Comparison of ENCODE assay signal across 12 mouse cellular contexts in genomic region chr12:70611891-70612290, GRCm38 (mm10).
DNase-seq lines count a peak whose midpoint lies in the region; ATAC-seq and TF ChIP-seq lines count a peak whose summit lies in the region.
"Had no signal": no experiment of that assay in that cellular context is flagged by ENCODE, and none has a peak within 500 bp of the region (broad histone marks: within the 10 kb centered on the region; RNA-seq: fewer than 3 reads in every experiment).

No protein-coding gene starts in this region.

- WGBS in midbrain, embryonic 11.5 days, result 96% methylated on average over 5 of the region's 5 CpGs
- 89% methylated on average over 5 of the region's 5 CpGs for WGBS in midbrain, embryonic 10.5 days
- 53% methylated on average over 5 of the region's 5 CpGs for WGBS in lung, postnatal 0 days

- peak; percentile 59 for TF ChIP-seq EP300 in lung, postnatal 0 days (IDR thresholded peaks at IDR 0.05)

- no peaks in the 10 kb centered on the region for H3K4me1 ChIP-seq in midbrain, embryonic 11.5 days (ENCODE audit: control insufficient read depth, insufficient read depth, low read length)
- peaks cover 6% of the 10 kb centered on the region for H3K4me1 ChIP-seq in midbrain, embryonic 10.5 days
- H3K4me1 ChIP-seq in lung, postnatal 0 days (ENCODE audit: insufficient read depth, low read depth, low read length), result peaks cover 8% of the 10 kb centered on the region; the same call in 1 of the 2 replicates

- ATAC-seq in midbrain, embryonic 11.5 days (ENCODE audit: low FRiP score), result no peak
- ATAC-seq in lung, postnatal 0 days, result peak; percentile 72

- peak; percentile 39 for DNase-seq in midbrain, embryonic 11.5 days (ENCODE audit: low spot score, missing footprints)
- DNase-seq in midbrain, embryonic 10.5 days (ENCODE audit: low spot score), result no peak
- DNase-seq in kidney, adult 18-20 months, result peak; percentile 16
- DNase-seq in lung, postnatal 0 days (ENCODE audit: low spot score), result peak; percentile 82
- no peak for DNase-seq in right cerebral cortex, adult 18-20 months
- no peak for DNase-seq in cerebellum, adult 8-10 months
- DNase-seq in ovary, postnatal 36 days (ENCODE audit: low spot score), result no peak
- DNase-seq in urinary bladder, adult 2 months (ENCODE audit: low spot score), result no peak
- DNase-seq: thymus, postnatal 25 days had no signal

- H3K9ac ChIP-seq in midbrain, embryonic 11.5 days (ENCODE audit: low read length), result no peak overlapping the region
- H3K9ac ChIP-seq in lung, postnatal 0 days (replicated peaks; ENCODE audit: low read depth), result no peak overlapping the region
- H3K9ac ChIP-seq: liver, embryonic 14.5 days had no signal

- H3K4me3 ChIP-seq in midbrain, embryonic 11.5 days (ENCODE audit: low read depth, low read length), result no peak overlapping the region
- H3K4me3 ChIP-seq in midbrain, embryonic 10.5 days, result no peak overlapping the region
- no peak overlapping the region for H3K4me3 ChIP-seq in lung, postnatal 0 days (ENCODE audit: low read depth, low read length)
- H3K4me3 ChIP-seq: erythroblast, embryonic 14.5 days; left cerebral cortex, adult 2 months had no signal

- TF ChIP-seq CTCF in lung, postnatal 0 days (IDR thresholded peaks at IDR 0.05), result no peak

- no peaks in the 10 kb centered on the region for H3K9me3 ChIP-seq in midbrain, embryonic 11.5 days (ENCODE audit: control insufficient read depth, low read length)
- no peaks in the 10 kb centered on the region for H3K9me3 ChIP-seq in midbrain, embryonic 10.5 days (replicated peaks)
- no peaks in the 10 kb centered on the region for H3K9me3 ChIP-seq in lung, postnatal 0 days (ENCODE audit: low read length)

- H3K36me3 ChIP-seq in midbrain, embryonic 11.5 days (ENCODE audit: control insufficient read depth, insufficient read depth, low read length), result no peaks in the 10 kb centered on the region
- H3K36me3 ChIP-seq in midbrain, embryonic 10.5 days, result no peaks in the 10 kb centered on the region
- no peaks in the 10 kb centered on the region for H3K36me3 ChIP-seq in lung, postnatal 0 days (ENCODE audit: insufficient read depth, low read length)

- H3K27me3 ChIP-seq in midbrain, embryonic 11.5 days (ENCODE audit: control insufficient read depth, insufficient read depth, low read length), result no peaks in the 10 kb centered on the region
- no peaks in the 10 kb centered on the region for H3K27me3 ChIP-seq in midbrain, embryonic 10.5 days (ENCODE audit: low read depth, poor library complexity, severe bottlenecking)
- no peaks in the 10 kb centered on the region for H3K27me3 ChIP-seq in lung, postnatal 0 days (replicated peaks; ENCODE audit: insufficient read depth, low read length)

- no peak overlapping the region for H3K27ac ChIP-seq in midbrain, embryonic 11.5 days (ENCODE audit: low read depth, low read length)
- no peak overlapping the region for H3K27ac ChIP-seq in midbrain, embryonic 10.5 days (replicated peaks)
- peak overlapping the region; percentile 64 for H3K27ac ChIP-seq in lung, postnatal 0 days (ENCODE audit: low read length)
- H3K27ac ChIP-seq: left cerebral cortex, adult 2 months; liver, embryonic 14.5 days had no signal

- no peak overlapping the region for H3K4me2 ChIP-seq in midbrain, embryonic 11.5 days
- H3K4me2 ChIP-seq in lung, postnatal 0 days (replicated peaks; ENCODE audit: low read depth, low read length), result no peak overlapping the region

Comparison
In these comparisons a context has a peak if more than half of its experiments do, and no peak if none do; other contexts are left out.
1. DNase-seq: peak in midbrain, embryonic 11.5 days (single experiment), kidney, adult 18-20 months (single experiment) and lung, postnatal 0 days (single experiment); none in midbrain, embryonic 10.5 days (single experiment), right cerebral cortex, adult 18-20 months (single experiment), cerebellum, adult 8-10 months (single experiment), ovary, postnatal 36 days (single experiment) and urinary bladder, adult 2 months (single experiment).